Mouse (Mus musculus) cerebellum, postnatal 10 days (tissue): ENCODE measurements at regions not wholly inside any gene's neighbourhood (a gene's known extent, or its start where the extent isn't known, plus 50 kb on each side); places are given as distances from the start of the nearest gene placed in this dataset.
A peak's percentile ranks its signal among the peaks of the same experiment; 100 is the strongest.

Source experiments
- DNase-seq, 2 experiments: peaks; one replicate each; pipeline ENCODE4 v3.0.0; 2021; ENCODE audit warnings: mixed read lengths in 2 of 2

DNA sequence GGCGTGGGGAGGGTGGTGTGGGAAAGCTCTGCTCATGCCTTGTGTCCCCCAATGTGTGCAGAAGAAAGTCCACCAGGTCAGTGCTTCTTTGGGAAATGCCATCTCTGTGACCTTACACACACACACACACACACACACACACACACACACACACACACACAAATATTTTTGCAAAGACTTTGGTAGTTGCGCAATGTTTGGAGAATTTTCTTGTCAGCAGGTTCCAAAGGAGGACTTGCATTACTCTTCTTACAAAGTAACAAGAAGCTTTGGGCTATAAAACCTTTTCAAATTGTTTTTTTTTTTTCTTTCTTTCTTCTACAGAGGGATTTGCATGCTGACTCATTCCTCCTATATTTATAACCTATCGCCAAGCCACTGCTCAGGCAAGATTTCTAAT lies 59.1 kb upstream of the Npvf start:
- no peak for DNase-seq

- DNase-seq, result no peak
Measured at GRCm38 (mm10) chr6:50718631-50719030, 64.4 kb upstream of the Npvf start.

DNA sequence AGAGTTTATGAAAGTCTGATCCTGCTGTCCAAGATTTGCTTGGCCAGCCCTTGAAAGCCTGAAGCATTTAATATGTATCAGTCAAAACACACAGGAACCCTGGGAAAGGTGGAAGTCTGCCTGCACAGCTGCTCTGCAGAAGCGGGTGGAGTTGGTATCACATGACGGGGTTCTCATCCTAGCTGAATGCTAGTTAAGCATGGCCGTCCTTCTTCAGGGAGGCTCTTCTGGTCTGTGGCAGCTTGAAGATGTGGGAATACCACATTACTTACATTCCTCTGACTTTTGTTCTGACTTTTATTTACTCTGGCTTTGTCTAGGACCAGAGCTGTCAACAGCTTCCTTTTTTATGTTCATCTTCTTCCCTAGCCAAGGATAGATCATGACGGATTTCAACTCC lies 66.1 kb upstream of the Npvf start:
- peak in 1 of 2 experiments; percentile 11 for DNase-seq

DNA sequence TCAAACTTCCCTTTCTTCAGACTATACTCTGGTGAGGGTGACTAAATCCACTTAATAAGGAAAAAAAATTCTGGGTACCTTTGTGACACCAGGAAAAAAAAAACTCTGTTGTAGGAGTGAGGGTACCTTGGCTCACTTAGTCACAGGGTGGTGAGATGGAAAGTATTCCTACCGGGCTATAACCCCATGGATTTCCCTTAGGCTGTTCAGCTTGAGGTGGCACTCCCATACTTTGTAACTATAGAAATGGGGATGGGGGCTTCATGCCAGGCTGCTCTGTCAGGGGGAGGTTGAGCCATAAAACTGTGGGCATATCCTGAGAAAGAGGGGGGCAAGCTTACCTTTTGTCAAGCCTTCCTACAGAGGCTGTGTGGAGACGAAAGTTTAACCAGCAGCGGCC lies 71.4 kb upstream of the Npvf start:
- no peak for DNase-seq

DNA sequence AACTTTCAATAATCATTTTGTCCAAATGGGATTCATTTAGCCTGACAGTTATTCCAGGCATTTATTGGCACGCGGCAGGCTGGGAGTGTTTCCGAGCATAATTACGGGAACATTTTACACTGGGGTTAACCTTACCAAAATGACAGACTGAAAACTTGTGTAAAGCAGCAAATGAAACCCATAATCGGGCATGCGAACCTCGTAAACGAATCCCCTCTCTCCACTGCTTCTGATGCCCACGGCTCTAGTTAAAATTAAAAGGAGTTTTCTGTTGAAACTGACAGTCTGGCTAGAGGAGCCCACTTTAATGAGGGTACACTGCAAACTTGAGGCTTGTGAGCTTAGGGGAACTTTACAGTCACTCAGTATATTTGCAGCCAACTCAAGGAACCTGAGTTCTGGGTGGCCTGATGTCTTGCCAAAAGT lies 71.9 kb upstream of the Npvf start:
- DNase-seq, result peak; percentile 9 to 13

DNA sequence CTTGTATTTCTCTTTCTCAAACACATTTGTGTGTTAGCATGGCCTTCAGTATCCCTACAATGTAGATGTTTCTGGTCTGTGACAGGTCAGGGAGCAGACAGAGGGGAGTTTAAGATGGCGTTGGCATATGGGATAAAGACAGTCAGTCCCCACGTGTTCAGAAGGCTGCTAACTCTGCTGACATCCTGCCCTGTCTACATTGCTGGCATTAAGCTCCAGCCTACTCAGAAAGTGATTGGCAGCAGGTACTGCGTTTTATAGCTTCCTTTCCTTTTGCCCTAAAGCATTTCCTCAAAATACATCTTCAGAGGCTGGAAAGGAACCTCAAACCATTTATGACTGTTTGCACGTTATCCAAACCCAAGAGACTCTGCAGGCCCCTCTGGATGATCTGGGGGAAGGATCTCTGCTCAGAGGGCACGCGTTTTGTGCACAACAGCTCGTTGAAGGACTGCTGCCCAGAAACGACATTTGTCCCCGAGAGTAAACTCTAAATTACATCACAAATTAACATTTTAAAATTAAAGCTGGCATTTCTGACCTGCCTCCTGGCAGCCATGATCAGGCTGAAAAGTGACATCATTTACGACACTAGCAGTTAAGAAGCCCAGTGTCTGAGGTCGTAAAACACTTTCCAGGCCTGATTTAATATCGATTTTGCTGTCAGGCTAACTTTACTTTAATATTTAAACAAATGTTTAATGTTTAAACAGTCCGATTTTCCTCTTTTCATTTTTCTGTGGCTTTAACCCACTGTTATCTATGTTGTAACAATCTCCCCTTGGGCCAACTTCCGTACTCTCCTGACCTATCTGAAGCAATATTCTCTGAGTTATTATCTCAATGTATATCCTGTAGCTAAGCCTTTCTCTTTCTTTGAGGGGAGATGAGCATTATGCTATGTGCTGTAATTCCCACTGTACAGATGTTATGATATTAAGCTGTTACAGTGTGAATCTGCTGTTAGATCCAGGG lies 76.8 kb upstream of the Npvf start:
- no peak for DNase-seq

- no peak for DNase-seq
Measured at GRCm38 (mm10) chr6:50734701-50735100, 80.5 kb upstream of the Npvf start.

DNA sequence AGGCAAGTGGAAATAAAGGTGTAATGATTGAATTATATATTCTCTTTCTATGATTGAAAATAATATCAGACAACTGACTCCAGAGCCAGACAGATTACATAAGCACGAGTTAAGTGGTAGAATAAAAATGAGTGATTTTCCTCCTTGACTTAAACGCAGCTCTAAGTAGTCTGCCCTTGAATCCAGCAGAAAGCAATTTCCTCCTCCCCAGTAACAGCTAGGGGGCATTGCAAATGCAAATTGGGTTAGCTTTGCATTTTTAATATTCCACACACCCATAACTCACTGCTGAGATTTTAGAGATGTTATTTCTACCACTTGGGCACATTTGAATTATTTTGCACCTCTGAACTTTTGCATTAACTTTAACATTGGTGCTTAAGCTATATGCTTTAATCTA lies 81.6 kb upstream of the Npvf start:
- DNase-seq, result no peak

- peak in 1 of 2 experiments; percentile 9 for DNase-seq
Measured at GRCm38 (mm10) chr6:50742009-50742408, 87.8 kb upstream of the Npvf start.

DNA sequence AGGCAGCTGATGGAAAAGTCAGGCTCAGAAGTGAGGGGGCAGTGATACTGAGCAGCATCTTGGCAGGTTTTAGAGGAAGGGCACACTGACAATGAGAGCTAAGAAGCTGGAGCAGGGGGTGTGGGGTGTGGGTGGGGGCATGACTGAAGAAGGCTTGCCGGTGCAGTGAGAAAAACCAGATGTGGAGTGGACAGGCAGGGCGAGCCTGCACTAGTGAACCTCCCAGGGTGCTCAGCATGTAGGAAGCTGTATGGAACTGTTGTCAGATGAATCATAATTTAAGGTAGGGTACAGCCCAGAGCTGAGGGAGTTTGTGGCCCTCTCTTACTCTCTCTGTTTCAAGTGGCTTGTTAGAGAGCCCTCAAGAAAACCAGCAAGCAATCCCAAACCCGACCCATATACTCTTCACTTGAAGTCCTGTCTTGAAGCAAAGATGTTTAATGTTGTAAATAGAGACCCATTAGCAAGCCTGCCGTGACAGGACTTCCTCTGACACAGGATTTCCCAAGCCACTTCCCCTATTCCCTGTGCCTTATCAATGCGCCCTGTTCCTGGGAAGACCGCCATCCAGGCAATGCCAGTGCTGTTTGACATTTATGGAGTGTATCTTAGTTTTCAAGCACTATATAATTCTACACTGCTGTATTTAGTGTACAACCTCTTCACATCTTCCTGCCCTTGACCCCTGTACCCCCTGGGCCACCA lies 90.4 kb upstream of the Npvf start:
- DNase-seq, result no peak

- DNase-seq, result no peak
Measured at GRCm38 (mm10) chr6:50753151-50753550, 98.9 kb upstream of the Npvf start.

DNA sequence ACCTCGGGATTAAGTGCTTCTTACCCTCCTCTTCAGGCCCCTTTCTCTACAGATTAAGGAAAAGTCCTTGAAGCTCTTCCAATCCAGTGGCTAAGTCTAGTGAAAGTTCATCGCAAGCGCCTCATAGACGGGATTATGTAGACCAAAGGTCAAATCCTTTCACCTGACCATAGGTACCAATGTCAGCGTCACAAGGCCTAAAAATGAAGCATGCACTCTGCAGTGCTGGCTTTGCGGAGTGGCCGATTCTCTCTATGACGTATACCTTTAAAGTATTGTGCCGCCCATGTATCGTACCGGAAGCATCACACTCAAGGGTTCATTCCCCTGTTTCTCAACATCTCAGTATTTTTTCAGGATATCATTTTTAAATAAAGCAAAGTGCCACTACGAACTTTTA lies 100.5 kb upstream of the Npvf start:
- DNase-seq, result no peak

- no peak for DNase-seq
Measured at GRCm38 (mm10) chr6:50760367-50760766, 106.1 kb upstream of the Npvf start.

DNA sequence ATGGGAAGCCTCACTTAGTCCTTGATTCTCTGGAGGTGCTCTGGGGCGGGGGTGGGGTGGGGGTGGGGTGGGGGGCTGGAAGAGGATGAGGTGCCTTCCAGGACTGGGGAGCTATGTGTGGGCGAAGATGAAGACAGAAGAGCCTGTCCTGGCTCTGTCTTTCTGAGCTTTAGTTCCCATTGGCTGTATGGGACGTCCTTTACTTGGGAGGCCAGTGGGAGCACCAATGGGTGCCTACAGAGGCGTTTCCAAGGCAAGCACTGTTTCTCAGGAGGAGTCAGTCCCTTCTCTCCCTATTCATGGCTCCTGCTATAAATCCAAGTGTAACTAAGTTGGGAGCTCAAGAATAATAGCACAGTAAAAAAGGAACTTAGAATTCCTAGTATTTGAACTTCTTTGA lies 108.9 kb upstream of the Npvf start:
- peak; percentile 78 to 85 for DNase-seq

GRCm38 (mm10) chr6:50766442-50766915 lies 112.2 kb upstream of the Npvf start:
- DNase-seq, result peak in 1 of 2 experiments; percentile 34

DNA sequence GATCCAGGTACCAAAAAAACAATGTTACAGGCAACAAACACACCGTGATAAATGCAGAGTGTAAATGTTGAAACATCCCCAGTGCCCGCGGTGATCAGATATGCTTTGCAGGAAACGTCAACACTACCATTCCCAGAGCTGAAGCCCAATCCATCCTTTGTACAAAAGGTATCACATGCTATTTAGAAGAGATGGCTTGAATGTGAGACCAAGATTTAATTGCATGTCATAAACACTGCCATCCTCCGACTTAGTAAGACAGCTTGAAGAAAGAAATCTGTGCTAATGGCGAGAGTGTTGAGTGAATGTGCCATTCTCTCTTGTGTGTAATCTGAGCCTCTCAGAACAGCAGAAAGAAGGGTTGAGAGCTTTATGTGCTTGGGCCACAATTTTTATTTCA lies 112.9 kb upstream of the Npvf start:
- DNase-seq, result no peak

DNA sequence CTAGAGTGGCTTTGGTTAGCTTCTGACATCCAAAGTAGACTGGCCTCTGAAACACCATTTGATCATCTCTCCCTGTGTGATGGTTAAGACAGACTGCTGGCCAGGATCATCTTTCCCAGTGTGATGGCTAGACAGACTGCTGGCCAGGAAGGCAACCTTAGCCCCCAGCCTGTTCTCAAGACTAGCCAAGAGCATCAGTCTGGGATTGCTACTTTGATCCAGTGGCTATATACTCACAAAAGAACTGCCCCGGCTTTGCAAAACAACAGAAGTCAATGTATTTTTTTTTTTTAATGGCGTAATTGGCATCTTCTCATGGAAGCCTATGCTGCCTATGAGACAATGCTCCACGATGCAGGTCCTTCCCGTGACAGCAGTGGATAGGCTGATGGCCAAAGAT lies 113.6 kb upstream of the Npvf start:
- DNase-seq, result peak in 1 of 2 experiments; percentile 27

DNA sequence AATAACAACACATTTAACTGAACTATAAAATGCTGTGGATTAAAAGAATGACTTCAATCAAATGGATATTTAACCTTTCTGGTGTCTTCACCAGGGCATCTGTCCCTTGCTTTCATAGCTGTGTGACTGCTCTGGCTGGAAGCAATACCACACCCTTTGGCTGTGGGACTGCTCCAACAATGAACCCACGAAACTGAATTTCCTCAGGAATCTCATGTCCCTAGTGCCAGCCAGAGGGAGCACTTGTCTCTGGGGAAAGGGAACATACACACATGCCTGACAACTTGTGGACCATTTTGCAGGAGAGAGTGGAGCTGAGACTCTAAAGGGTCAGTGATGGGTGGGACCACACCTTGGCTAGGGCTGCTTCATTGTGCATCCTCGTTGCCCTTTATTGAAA lies 114.9 kb upstream of the Npvf start:
- DNase-seq, result no peak

GRCm38 (mm10) chr6:50770481-50770880 lies 116.2 kb upstream of the Npvf start:
- no peak for DNase-seq

- no peak for DNase-seq
Measured at GRCm38 (mm10) chr6:50775637-50776036, 121.4 kb upstream of the Npvf start.

- DNase-seq, result peak in 1 of 2 experiments; percentile 26
Measured at GRCm38 (mm10) chr6:50776236-50776832, 122.1 kb upstream of the Npvf start.

DNA sequence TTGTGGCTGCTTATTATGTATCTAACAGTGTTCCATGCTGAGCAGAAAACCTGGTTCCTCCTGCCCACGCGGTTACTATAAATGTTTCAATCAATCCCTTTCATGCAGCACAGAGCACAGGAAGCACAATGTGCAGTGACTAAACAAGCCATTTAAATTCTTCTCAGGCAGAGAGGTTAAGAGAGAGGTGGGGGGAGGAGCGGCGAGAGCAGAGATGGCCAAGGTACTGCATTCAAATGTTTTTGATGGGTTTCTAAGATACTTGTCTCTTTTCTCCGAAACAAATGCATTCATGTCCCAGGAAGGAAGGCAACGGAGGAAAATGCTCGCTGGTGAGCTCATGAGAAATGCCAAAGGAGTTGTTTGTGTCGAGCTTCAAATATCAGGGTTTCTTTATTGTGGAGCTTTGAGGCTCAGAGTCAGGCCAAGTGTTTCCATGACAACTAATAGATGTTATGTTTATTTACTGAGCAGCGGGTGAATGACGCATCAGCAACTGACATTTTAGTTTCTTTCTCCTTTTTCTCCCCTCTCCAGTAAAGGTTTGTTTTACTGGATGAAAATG lies 122.8 kb upstream of the Npvf start:
- peak; percentile 70 to 71 for DNase-seq

DNA sequence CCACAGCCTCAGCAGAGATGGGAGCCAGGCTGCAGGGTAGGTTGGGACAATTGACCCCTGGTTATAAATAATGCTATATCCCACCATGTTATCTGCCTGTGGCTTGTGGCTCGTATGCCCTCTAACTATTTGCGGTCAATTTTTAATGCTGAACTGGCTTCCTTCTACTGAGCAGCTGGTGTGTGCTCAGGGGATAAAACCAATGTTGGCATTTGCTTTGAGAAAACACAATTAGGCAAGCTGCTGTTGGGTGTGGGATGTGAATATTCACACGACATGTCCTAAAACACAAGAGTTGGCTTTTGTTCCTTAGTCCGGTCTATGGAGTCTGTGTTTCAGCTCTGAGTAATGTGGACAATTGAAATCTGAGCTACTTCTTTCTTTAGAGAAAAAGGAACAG lies 123.6 kb upstream of the Npvf start:
- peak; percentile 47 to 50 for DNase-seq
